Mouse (Mus musculus) forebrain, embryonic 15.5 days (tissue): ENCODE results near the gene Olfr1357. TPM values are rescaled to one million over a fixed set of nuclear protein-coding genes. Genes with fewer than 3 reads are reported as not detected.

ENCODE experiments used
- ATAC-seq: fragments of 200-750 bp; cut with Nextera tagmentation; replicated peaks from 2 replicates; pipeline ENCODE4 v1.8.0; 2017; ENCODE audit warnings: mild to moderate bottlenecking, moderate TSS enrichment, moderate library complexity
- H3K27ac ChIP-seq: fragments of 300-500 bp; sonication (generic); replicated peaks from 2 replicates; pipeline ENCODE4 v1.5.1; 2015; ENCODE audit warnings: mild to moderate bottlenecking, inconsistent platforms
- H3K27me3 ChIP-seq: fragments of 300-500 bp; sonication (generic); 2 replicates; pipeline ENCODE4 v1.6.1; 2015; ENCODE audit warnings: inconsistent platforms
- H3K36me3 ChIP-seq: fragments of 300-500 bp; sonication (generic); 2 replicates; pipeline ENCODE4 v1.6.1; 2015; ENCODE audit warnings: mild to moderate bottlenecking, inconsistent platforms
- H3K4me1 ChIP-seq: fragments of 300-500 bp; sonication (generic); 2 replicates; pipeline ENCODE4 v1.6.1; 2015; ENCODE audit warnings: inconsistent platforms
- H3K4me2 ChIP-seq: fragments of 300-500 bp; sonication (generic); replicated peaks from 2 replicates; pipeline ENCODE4 v1.6.1; 2015; ENCODE audit warnings: mild to moderate bottlenecking, inconsistent platforms
- H3K4me3 ChIP-seq: fragments of 300-500 bp; sonication (generic); 2 replicates; pipeline ENCODE4 v1.5.1; 2015; ENCODE audit warnings: mild to moderate bottlenecking, inconsistent platforms
- H3K9ac ChIP-seq: fragments of 300-500 bp; sonication (generic); replicated peaks from 2 replicates; pipeline ENCODE4 v1.6.1; 2015; ENCODE audit warnings: mild to moderate bottlenecking, inconsistent platforms
- H3K9me3 ChIP-seq: fragments of 300-500 bp; sonication (generic); 2 replicates; pipeline ENCODE4 v1.6.1; 2016; ENCODE audit warnings: inconsistent platforms
- WGBS: fragments of 180-500 bp; shearing (Covaris S2); methylation state at CpG from one replicate; pipeline ENCODE4 v1.1.7; 2015; ENCODE audit warnings: mixed read lengths; 5-methylcytosine and 5-hydroxymethylcytosine counted together
- polyA plus RNA-seq: library from polyadenylated mRNA; unstranded; fragments of >200 nt; fragmentation: Nextera tagmentation; extraction: Ambion mirVana; gene quantifications from 2 replicates; pipeline ENCODE4 v1.2.1, GENCODE M21; 2015

Olfr1357 gene
- polyA plus RNA-seq, 1 experiment from 2014 or later: not detected

DNA sequence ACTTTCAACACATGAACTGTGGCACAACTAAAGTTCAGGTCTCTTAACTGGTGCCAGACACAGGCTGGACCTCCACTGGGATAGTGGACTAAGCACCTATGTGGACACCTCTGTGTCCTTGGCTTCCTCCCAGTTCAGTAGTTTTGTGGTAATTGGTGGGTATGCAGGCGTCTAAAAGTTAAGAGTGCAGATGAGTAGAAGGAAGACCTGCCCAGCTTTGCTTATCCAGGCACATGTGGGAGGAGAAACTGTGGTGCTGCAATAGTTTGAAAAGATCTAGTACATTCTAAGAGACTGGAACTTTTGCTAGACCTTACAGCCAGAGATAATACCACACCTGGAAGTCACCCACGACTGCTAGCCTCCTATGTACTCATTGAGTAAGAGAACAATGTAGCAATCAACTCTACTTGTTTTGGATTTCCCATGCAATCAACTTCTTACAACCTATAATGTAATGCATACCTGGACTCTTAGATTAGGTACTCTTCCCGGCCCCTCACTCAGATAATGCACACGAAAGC lies 25.0 kb downstream of the Olfr1357 start:
- WGBS: 91% methylated on average over 4 of the region's 4 CpGs
- no peak overlapping the region for H3K4me3 ChIP-seq
- no peak overlapping the region for H3K27ac ChIP-seq
- H3K9me3 ChIP-seq: no peaks in the 10 kb centered on the region
- no peaks in the 10 kb centered on the region for H3K27me3 ChIP-seq
- no peak overlapping the region for H3K4me2 ChIP-seq
- peaks cover 14% of the 10 kb centered on the region for H3K4me1 ChIP-seq
- ATAC-seq: no peak
- no peak overlapping the region for H3K9ac ChIP-seq
- no peaks in the 10 kb centered on the region for H3K36me3 ChIP-seq

GRCm38 (mm10) chr10:78591406-78592328 lies 26.2 kb downstream of the Olfr1357 start, which contains the start of gene Syde1:
Syde1 (minus strand) TSS chr10:78591964.
- Histone ChIP-seq H3K4me1 (peaks cover 14% of the 10 kb centered on the region), H3K27ac (no peak within 1 kb of the TSS)
- WGBS: 6% methylated on average over 30 of the region's 54 CpGs

GRCm38 (mm10) chr10:78590744-78591143 lies 27.1 kb downstream of the Olfr1357 start:
- no peaks in the 10 kb centered on the region for H3K9me3 ChIP-seq
- WGBS: 50% methylated on average over 9 of the region's 9 CpGs
- H3K36me3 ChIP-seq: no peaks in the 10 kb centered on the region
- no peak overlapping the region for H3K27ac ChIP-seq
- H3K4me1 ChIP-seq: peaks cover 14% of the 10 kb centered on the region
- peak overlapping the region; percentile 80 for H3K4me2 ChIP-seq
- peak overlapping the region; percentile 44; the same call in 1 of the 2 replicates for H3K4me3 ChIP-seq
- 0 out of 2 replicates have a peak overlapping the region, but pooled peaks have one; percentile 7 for H3K9ac ChIP-seq
- no peaks in the 10 kb centered on the region for H3K27me3 ChIP-seq
- ATAC-seq: peak; percentile 23; the same call in 1 of the 2 replicates

More at GRCm38 (mm10) chr10:78591406-78592328, 26.2 kb downstream of the Olfr1357 start, which contains the start of gene Syde1:
- H3K4me2 ChIP-seq: peak within 1 kb of the TSS; percentile 80
- peak within 1 kb of the TSS; percentile 53 for H3K9ac ChIP-seq
- H3K4me3 ChIP-seq: peak within 1 kb of the TSS; percentile 44
- ATAC-seq: peak; percentile 68
- H3K9me3 ChIP-seq: no peaks in the 10 kb centered on the region
- no peaks in the 10 kb centered on the region for H3K27me3 ChIP-seq
- H3K36me3 ChIP-seq: no peaks in the 10 kb centered on the region

GRCm38 (mm10) chr10:78589901-78590300 lies 28.0 kb downstream of the Olfr1357 start:
- H3K4me3 ChIP-seq: no peak overlapping the region
- peaks cover 14% of the 10 kb centered on the region for H3K4me1 ChIP-seq
- H3K9ac ChIP-seq: no peak overlapping the region
- no peak overlapping the region for H3K27ac ChIP-seq
- 95% methylated on average over 8 of the region's 8 CpGs for WGBS
- no peak overlapping the region for H3K4me2 ChIP-seq
- H3K36me3 ChIP-seq: no peaks in the 10 kb centered on the region
- H3K27me3 ChIP-seq: no peaks in the 10 kb centered on the region
- ATAC-seq: no peak
- no peaks in the 10 kb centered on the region for H3K9me3 ChIP-seq

GRCm38 (mm10) chr10:78589291-78589690 lies 28.6 kb downstream of the Olfr1357 start:
- H3K9ac ChIP-seq: no peak overlapping the region
- no peaks in the 10 kb centered on the region for H3K9me3 ChIP-seq
- no peak overlapping the region for H3K27ac ChIP-seq
- ATAC-seq: no peak
- no peaks in the 10 kb centered on the region for H3K27me3 ChIP-seq
- H3K4me1 ChIP-seq: peaks cover 14% of the 10 kb centered on the region
- 95% methylated on average over 18 of the region's 18 CpGs for WGBS
- no peak overlapping the region for H3K4me2 ChIP-seq
- H3K4me3 ChIP-seq: no peak overlapping the region
- no peaks in the 10 kb centered on the region for H3K36me3 ChIP-seq

DNA sequence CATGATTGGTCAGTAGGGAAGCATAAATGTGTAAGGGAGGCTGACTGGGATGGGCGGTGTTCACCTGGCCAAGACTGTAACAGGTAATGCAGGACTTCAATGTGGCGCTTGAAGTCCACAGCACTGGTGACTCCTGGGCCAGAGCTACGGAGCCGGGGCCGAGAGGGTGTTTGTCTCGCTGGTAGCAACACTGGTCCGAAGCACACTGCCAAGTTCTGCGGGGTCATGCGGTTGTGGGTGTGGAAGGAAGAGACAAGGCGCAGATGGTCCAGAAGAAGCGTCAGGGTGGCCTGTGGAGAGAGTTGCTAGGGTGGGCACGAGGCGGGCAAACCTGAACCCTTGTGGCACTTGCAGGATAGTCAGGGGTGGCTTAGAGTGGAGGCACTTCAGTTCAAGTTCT lies 31.8 kb downstream of the Olfr1357 start:
- Histone ChIP-seq H3K9me3 (no peaks in the 10 kb centered on the region), H3K27ac (no peak overlapping the region), H3K36me3 (0 out of 2 replicates have a peak, but pooled peaks cover 2% of the 10 kb centered on the region), H3K4me1 (peaks cover 3% of the 10 kb centered on the region; the same call in 1 of the 2 replicates), H3K4me2 (no peak overlapping the region), H3K9ac (no peak overlapping the region), H3K27me3 (no peaks in the 10 kb centered on the region), H3K4me3 (no peak overlapping the region)
- no peak for ATAC-seq
- 95% methylated on average over 13 of the region's 13 CpGs for WGBS

- ATAC-seq: no peak
- 93% methylated on average over 22 of the region's 22 CpGs for WGBS
Observed at GRCm38 (mm10) chr10:78585606-78586005, 32.3 kb downstream of the Olfr1357 start.

DNA sequence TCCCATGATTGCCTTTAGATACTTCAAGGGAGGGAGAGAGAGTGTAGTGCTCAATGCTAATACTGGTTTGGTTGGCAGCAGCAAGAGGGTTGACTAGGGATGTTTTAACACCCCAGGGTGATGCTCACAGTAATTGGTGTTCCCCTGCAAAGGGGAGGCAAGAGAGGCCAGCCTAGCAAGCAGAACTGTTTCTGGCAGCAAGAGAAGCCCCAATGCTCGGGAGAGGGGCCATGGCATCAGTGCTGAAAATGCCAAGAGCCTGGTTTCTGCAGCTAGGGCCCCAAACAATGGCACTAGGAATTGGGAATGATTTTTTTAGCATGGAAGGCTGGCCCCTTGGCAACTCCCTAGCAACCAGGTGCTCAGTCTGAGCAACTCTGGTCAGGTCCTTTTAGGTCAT lies 32.9 kb downstream of the Olfr1357 start:
- ATAC-seq: no peak
- H3K36me3 ChIP-seq: 0 out of 2 replicates have a peak, but pooled peaks cover 2% of the 10 kb centered on the region

More at GRCm38 (mm10) chr10:78585606-78586005, 32.3 kb downstream of the Olfr1357 start:
- Histone ChIP-seq H3K9ac (no peak overlapping the region), H3K4me3 (no peak overlapping the region), H3K9me3 (no peaks in the 10 kb centered on the region), H3K27me3 (no peaks in the 10 kb centered on the region), H3K27ac (no peak overlapping the region), H3K4me2 (no peak overlapping the region), H3K4me1 (no peaks in the 10 kb centered on the region), H3K36me3 (0 out of 2 replicates have a peak, but pooled peaks cover 2% of the 10 kb centered on the region)

GRCm38 (mm10) chr10:78583939-78584338 lies 33.9 kb downstream of the Olfr1357 start:
- H3K27me3 ChIP-seq: no peaks in the 10 kb centered on the region
- H3K4me3 ChIP-seq: no peak overlapping the region
- no peak overlapping the region for H3K9ac ChIP-seq
- H3K36me3 ChIP-seq: peaks cover 8% of the 10 kb centered on the region
- WGBS: 78% methylated on average over 3 of the region's 3 CpGs
- no peak overlapping the region for H3K4me2 ChIP-seq
- no peaks in the 10 kb centered on the region for H3K9me3 ChIP-seq
- no peak overlapping the region for H3K27ac ChIP-seq
- no peak for ATAC-seq
- H3K4me1 ChIP-seq: no peaks in the 10 kb centered on the region

More for the DNA sequence above, 32.9 kb downstream of the Olfr1357 start:
- no peaks in the 10 kb centered on the region for H3K9me3 ChIP-seq
- no peak overlapping the region for H3K4me2 ChIP-seq
- H3K4me1 ChIP-seq: no peaks in the 10 kb centered on the region
- no peak overlapping the region for H3K9ac ChIP-seq
- WGBS: 80% methylated on average over 1 of the region's 1 CpGs
- no peak overlapping the region for H3K27ac ChIP-seq
- no peaks in the 10 kb centered on the region for H3K27me3 ChIP-seq
- no peak overlapping the region for H3K4me3 ChIP-seq

GRCm38 (mm10) chr10:78583347-78583746 lies 34.5 kb downstream of the Olfr1357 start:
- peaks cover 8% of the 10 kb centered on the region for H3K36me3 ChIP-seq
- 75% methylated on average over 9 of the region's 9 CpGs for WGBS
- no peak for ATAC-seq

DNA sequence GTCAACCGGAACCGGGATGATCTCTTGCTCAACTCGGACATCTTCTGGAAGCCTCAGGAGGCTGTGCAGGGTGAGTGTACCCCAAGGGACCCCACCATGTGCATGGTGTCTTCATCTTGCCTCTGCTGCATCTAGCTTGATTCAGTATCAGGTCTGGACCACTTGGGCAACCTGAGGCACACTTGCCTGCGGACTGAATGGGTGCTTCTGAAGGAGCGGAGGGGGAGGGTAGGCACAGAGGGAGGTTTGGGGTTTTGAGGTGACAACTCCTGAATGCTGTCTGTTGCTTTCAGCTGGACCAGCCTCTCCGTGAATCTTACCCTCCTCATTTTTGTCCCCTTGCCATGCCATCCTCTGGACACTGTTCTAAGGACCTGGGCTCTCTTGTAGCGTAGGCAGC lies 36.8 kb downstream of the Olfr1357 start:
- H3K36me3 ChIP-seq: peaks cover 8% of the 10 kb centered on the region
- H3K4me2 ChIP-seq: no peak overlapping the region
- WGBS: 93% methylated on average over 7 of the region's 7 CpGs
- H3K27ac ChIP-seq: no peak overlapping the region
- H3K27me3 ChIP-seq: no peaks in the 10 kb centered on the region
- no peak overlapping the region for H3K4me3 ChIP-seq
- H3K9me3 ChIP-seq: no peaks in the 10 kb centered on the region
- no peak for ATAC-seq
- no peak overlapping the region for H3K9ac ChIP-seq
- H3K4me1 ChIP-seq: peaks cover 2% of the 10 kb centered on the region

More at GRCm38 (mm10) chr10:78583347-78583746, 34.5 kb downstream of the Olfr1357 start:
- Histone ChIP-seq H3K4me3 (no peak overlapping the region), H3K9me3 (no peaks in the 10 kb centered on the region), H3K27me3 (no peaks in the 10 kb centered on the region), H3K27ac (no peak overlapping the region), H3K4me1 (no peaks in the 10 kb centered on the region), H3K9ac (no peak overlapping the region), H3K4me2 (no peak overlapping the region)

- H3K4me1 ChIP-seq: peaks cover 18% of the 10 kb centered on the region
- H3K27ac ChIP-seq: no peak overlapping the region
- H3K4me2 ChIP-seq: no peak overlapping the region
- WGBS: 67% methylated on average over 3 of the region's 3 CpGs
- no peak overlapping the region for H3K9ac ChIP-seq
- H3K9me3 ChIP-seq: no peaks in the 10 kb centered on the region
- peaks cover 6% of the 10 kb centered on the region for H3K36me3 ChIP-seq
- no peaks in the 10 kb centered on the region for H3K27me3 ChIP-seq
- ATAC-seq: no peak
- H3K4me3 ChIP-seq: no peak overlapping the region
Observed at GRCm38 (mm10) chr10:78578204-78578603, 39.7 kb downstream of the Olfr1357 start.
